Mouse (Mus musculus): ENCODE measurements at regions not wholly inside any gene's neighbourhood (a gene's known extent, or its start where the extent isn't known, plus 50 kb on each side); places are given as distances from the start of the nearest gene placed in this dataset.
A peak's percentile ranks its signal among the peaks of the same experiment; 100 is the strongest.

DNA sequence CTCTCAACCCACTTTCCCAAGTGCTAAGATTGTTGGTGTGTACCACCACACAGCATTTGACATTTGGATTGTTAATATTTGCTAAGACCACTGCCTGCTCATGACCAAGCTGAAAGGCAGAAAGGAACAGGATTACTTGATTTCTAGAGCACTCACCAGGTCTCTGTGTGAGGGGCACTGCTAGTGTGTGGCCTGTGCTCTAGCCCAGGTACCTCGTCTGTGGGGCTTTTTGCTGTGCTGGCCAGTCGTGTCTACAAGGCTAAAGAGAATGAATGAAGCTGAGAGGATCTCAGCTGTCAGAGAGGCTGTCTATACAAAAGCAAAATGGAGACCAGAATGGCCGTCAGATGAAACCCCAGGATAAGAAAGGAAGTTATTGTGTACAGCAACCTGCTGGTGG is 95.0 kb downstream of the Tmco5 start:
- no peak overlapping the region for H3K4me2 ChIP-seq (replicated peaks)
- no peak for ATAC-seq (ENCODE audit: insufficient number of reproducible peaks, insufficient read depth, low FRiP score, low TSS enrichment)
- no peaks in the 10 kb centered on the region for H3K36me3 ChIP-seq
- H3K27me3 ChIP-seq, result no peaks in the 10 kb centered on the region
- H3K9ac ChIP-seq, result no peak overlapping the region
- WGBS, result 30% methylated on average over 3 of the region's 3 CpGs
- peaks cover 58% of the 10 kb centered on the region for H3K4me1 ChIP-seq
- no peak overlapping the region for H3K4me3 ChIP-seq
- H3K9me3 ChIP-seq, result no peaks in the 10 kb centered on the region
- H3K27ac ChIP-seq, result no peak overlapping the region; the same call in 1 of the 2 replicates

DNA sequence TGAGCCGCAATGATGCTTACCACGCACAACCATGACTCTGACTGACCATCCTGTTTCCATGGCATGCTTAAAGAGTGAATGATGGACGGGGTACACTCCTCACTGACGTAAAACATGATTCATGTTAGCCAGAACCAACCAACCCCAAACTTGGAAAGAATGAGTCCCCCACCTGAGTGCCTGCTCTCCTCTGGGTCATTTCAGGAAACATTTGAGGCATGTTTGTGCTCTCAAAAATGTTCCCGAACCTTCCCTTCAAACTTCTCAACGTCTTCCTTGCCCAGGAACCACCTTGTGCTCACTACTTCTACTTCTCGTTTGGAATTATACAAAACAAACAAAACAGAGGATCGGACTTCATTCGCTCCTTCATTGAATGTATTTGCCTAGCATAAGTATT is 95.7 kb downstream of the Tmco5 start:
- Histone ChIP-seq H3K9me3 (no peaks in the 10 kb centered on the region), H3K27ac (peak overlapping the region; percentile 98; the same call in 1 of the 2 replicates), H3K9ac (no peak overlapping the region), H3K4me1 (peaks cover 63% of the 10 kb centered on the region), H3K4me2 (replicated peaks) (no peak overlapping the region), H3K4me3 (no peak overlapping the region), H3K27me3 (no peaks in the 10 kb centered on the region), H3K36me3 (no peaks in the 10 kb centered on the region)
- ATAC-seq (ENCODE audit: insufficient number of reproducible peaks, insufficient read depth, low FRiP score, low TSS enrichment), result no peak
- 73% methylated on average over 9 of the region's 9 CpGs for WGBS

DNA sequence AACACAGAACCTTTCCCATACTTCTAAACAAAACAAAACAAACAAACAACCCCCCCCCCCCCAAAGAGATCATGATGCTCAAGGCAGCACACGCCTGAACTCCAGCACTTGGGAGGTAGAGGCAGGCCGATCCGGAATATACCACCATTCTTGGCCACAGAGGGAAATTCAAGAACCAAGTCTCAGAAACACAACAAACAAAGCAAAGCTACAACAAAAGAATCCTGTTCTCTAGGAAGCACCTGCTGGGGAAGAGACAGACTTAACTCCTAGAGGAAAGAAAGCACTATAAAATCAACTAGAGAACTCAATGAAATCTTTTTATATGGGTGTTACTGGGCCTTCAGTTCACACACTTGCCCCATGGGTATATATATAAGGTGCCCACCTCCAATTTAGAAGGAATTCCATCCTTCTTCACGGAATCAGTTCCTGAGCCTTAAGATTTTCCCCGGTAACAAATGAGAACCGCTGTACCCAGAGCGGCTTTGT is 96.1 kb downstream of the Tmco5 start:
- Histone ChIP-seq H3K27ac (peak overlapping the region; percentile 98), H3K9ac (no peak overlapping the region), H3K4me2 (replicated peaks) (peak overlapping the region; percentile 76), H3K27me3 (no peaks in the 10 kb centered on the region), H3K36me3 (no peaks in the 10 kb centered on the region), H3K4me1 (peaks cover 68% of the 10 kb centered on the region), H3K4me3 (0 out of 2 replicates have a peak overlapping the region, but pooled peaks have one; percentile 42), H3K9me3 (no peaks in the 10 kb centered on the region)
- WGBS, result 14% methylated on average over 7 of the region's 7 CpGs
- ATAC-seq (ENCODE audit: insufficient number of reproducible peaks, insufficient read depth, low FRiP score, low TSS enrichment), result no peak

DNA sequence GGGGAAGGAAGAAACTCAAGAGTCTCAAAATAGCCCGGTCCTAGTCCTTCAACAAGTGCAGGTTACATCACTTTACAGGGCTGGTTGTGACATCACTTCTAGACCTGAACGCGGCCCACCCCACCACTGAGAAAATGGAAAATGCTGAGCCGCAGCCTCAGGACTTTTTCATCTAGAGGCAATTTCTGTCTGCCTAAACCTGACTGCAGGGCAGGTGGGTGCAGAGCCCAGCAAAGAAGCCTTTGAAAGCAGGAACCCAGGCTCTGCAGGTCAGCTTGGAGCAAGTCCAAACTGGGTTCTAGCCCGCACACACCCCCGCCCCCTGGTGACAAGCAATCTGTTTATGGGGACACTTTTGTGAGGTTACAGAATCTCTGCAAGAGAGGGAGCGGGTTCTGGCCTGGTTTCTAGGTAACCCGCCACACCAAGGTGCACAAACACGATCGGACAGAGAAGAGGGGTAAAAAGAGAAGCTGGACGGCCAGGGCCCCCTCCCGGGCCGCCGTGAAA is 96.7 kb downstream of the Tmco5 start:
- Histone ChIP-seq H3K4me2 (replicated peaks) (peak overlapping the region; percentile 76), H3K27me3 (no peaks in the 10 kb centered on the region), H3K4me1 (peaks cover 71% of the 10 kb centered on the region), H3K9me3 (no peaks in the 10 kb centered on the region), H3K4me3 (peak overlapping the region; percentile 42), H3K27ac (peak overlapping the region; percentile 98), H3K9ac (peak overlapping the region; percentile 74), H3K36me3 (no peaks in the 10 kb centered on the region)
- 2% methylated on average over 14 of the region's 14 CpGs for WGBS
- ATAC-seq (ENCODE audit: insufficient number of reproducible peaks, insufficient read depth, low FRiP score, low TSS enrichment), result 0 out of 2 replicates have a peak, but pooled peaks have one; percentile 1

DNA sequence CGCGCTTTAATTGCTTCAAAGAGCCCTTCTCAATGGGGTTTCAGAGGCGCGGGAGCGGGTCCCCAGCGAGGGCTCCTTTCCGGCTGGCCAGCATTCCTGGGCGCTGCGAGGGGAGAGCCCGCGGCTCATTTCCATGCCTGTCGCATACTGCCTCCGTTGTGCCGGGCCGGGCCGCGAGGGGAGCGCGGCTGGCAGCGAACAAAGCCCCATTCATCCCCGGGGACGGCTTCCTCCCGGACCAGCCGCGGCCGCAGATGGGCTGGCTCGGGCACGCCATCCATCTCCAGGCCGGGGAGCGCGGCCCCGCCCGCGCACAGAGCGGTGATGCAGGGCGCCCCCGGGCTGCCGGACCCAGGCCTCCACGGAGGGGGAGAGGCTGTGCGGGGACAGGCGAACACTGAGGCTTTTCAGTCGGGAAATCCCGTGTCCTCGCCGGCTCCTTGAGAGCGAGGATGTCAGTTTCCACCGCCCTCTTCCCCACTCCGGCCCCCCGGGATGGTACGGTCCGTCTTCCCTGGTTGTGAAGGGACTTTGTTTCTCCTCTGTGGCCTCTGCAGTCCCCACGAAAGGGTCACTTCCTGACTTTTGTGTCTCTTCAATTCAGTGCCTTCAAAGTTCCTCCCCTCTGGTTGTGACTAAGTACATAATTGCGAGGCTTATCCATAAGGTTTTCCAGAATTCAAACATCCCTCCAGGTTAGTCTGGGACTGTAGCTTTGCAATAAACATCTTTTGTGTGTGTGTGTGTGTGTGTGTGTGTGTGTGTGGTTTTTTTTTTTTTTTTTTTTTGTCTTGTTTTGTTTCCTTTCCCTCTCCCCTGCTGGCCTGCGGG is 97.3 kb downstream of the Tmco5 start:
- no peaks in the 10 kb centered on the region for H3K9me3 ChIP-seq
- H3K27ac ChIP-seq, result peak overlapping the region; percentile 98
- peak overlapping the region; percentile 42 for H3K4me3 ChIP-seq
- WGBS, result under 1% methylated on average over 48 of the region's 54 CpGs
- peak overlapping the region; percentile 76 for H3K4me2 ChIP-seq (replicated peaks)
- no peaks in the 10 kb centered on the region for H3K36me3 ChIP-seq
- peaks cover 75% of the 10 kb centered on the region for H3K4me1 ChIP-seq
- H3K9ac ChIP-seq, result peak overlapping the region; percentile 74
- no peaks in the 10 kb centered on the region for H3K27me3 ChIP-seq
- peak; percentile 87 for ATAC-seq (ENCODE audit: insufficient number of reproducible peaks, insufficient read depth, low FRiP score, low TSS enrichment)

DNA sequence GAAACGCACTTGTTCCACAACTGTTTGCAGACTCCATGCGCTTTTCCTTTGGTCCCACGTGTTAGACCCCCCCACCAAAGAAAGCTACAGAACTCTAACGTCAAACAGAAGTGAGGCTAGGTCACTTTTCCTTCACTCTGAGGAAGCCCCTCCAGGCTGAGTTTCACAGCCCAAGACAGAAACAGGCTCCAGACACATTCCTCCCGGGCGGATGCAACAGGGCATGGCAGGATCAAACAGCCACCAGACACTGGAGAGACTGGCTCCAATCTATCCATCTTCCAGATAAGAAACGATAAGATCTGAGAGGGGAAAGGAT is 97.9 kb downstream of the Tmco5 start:
- Histone ChIP-seq H3K36me3 (no peaks in the 10 kb centered on the region), H3K4me1 (peaks cover 72% of the 10 kb centered on the region), H3K27ac (peak overlapping the region; percentile 98), H3K9me3 (no peaks in the 10 kb centered on the region), H3K4me2 (replicated peaks) (peak overlapping the region; percentile 76), H3K4me3 (peak overlapping the region; percentile 42; the same call in 1 of the 2 replicates), H3K27me3 (no peaks in the 10 kb centered on the region), H3K9ac (no peak overlapping the region)
- no peak for ATAC-seq (ENCODE audit: insufficient number of reproducible peaks, insufficient read depth, low FRiP score, low TSS enrichment)
- 0% methylated on average over 7 of the region's 7 CpGs for WGBS

DNA sequence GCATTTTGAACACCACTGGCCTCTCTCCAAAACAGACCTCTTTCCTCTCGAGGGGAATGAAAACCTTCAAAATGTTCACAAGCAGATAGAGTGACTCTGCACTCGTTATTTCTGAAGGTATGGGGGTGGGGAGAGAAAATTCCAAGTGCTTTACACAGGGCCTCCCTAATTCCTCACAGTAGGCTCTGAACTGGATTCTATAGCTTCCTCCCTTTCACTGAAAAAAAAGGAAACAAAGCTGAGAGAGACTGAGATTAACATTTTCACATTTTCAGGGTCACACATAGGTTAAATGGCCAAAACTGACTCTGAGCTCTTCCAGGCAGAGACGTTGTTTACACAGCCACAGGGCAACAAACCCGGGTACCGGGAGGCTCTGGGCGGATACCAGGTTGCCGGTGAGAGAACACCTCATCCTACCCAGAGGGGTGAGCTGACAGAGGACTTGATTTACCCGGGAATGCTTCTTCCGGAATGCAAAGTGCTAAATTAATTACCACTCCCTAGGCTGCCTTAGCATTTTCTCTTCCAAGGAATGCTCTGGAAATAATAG is 98.5 kb downstream of the Tmco5 start:
- no peaks in the 10 kb centered on the region for H3K27me3 ChIP-seq

DNA sequence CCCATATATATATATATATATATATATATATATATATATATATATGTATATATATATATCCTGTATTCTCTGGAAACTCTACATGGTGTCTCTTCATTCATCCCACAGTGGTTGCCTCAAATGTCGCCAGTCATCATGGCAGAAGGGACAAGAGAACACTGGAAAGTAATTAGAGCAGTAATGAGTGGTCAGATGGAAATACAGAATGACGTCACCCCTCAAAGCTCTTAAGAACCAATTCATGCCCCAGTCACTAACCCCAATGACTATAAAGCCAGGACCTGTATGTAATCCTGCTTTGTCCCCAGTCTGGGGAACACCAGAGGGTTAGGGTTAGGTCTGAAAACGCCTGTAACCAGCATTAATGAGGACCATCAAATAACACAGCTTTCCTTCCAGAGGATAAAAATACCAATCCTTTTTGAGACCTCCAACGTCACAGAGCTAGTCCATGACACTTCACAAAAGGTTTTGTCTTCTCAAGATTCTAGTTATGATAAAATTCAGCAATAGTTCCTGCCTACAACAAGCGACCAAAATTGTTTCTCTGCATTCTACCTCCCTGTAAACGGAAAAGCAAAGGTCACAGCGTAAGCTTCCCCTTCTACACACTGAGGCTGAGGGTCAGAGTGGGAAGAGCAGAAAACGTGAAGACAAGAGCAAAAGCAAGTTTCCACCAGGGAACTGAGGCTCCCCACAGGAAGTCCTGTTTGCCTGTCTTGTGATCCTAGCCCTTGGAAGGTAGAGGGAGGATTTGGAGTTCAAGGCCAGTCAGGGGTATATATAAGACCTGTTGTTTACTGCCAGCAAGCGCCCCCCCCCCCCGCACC is 99.5 kb downstream of the Tmco5 start:
- Histone ChIP-seq H3K4me1 (peaks cover 56% of the 10 kb centered on the region), H3K27me3 (no peaks in the 10 kb centered on the region), H3K27ac (0 out of 2 replicates have a peak overlapping the region, but pooled peaks have one; percentile 25), H3K36me3 (no peaks in the 10 kb centered on the region), H3K9me3 (no peaks in the 10 kb centered on the region), H3K4me2 (replicated peaks) (no peak overlapping the region), H3K4me3 (no peak overlapping the region), H3K9ac (no peak overlapping the region)
- WGBS, result 50% methylated on average over 10 of the region's 10 CpGs
- no peak for ATAC-seq (ENCODE audit: insufficient number of reproducible peaks, insufficient read depth, low FRiP score, low TSS enrichment)

More for the DNA sequence above, 98.5 kb downstream of the Tmco5 start:
- Histone ChIP-seq H3K4me3 (no peak overlapping the region), H3K9ac (no peak overlapping the region), H3K36me3 (no peaks in the 10 kb centered on the region), H3K4me2 (replicated peaks) (no peak overlapping the region), H3K4me1 (peaks cover 65% of the 10 kb centered on the region), H3K27ac (peak overlapping the region; percentile 98), H3K9me3 (no peaks in the 10 kb centered on the region)
- WGBS, result 2% methylated on average over 9 of the region's 9 CpGs
- ATAC-seq (ENCODE audit: insufficient number of reproducible peaks, insufficient read depth, low FRiP score, low TSS enrichment), result no peak

DNA sequence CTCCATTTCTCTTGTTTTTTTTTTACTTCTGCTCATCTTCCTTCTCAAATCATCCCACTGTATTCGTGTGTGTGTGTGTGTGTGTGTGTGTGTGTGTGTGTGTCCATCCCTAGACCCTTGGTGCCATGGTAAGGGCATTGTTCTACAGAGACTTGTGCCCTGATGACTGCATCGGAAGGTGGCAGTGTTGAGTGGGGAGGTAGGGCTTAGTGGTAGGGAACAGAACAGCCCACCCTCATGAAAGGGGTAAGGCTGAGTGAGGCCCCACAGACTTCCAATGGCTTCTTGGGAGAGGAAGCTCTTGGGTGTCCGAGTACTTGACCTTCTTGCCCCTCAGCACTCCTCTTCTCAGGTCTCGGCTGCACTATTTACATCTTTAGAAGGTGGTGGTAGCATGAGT is 100.3 kb downstream of the Tmco5 start:
- Histone ChIP-seq H3K36me3 (no peaks in the 10 kb centered on the region), H3K4me2 (replicated peaks) (no peak overlapping the region), H3K4me1 (peaks cover 48% of the 10 kb centered on the region), H3K27ac (0 out of 2 replicates have a peak overlapping the region, but pooled peaks have one; percentile 25), H3K9ac (no peak overlapping the region), H3K27me3 (no peaks in the 10 kb centered on the region), H3K4me3 (no peak overlapping the region), H3K9me3 (no peaks in the 10 kb centered on the region)
- ATAC-seq (ENCODE audit: insufficient number of reproducible peaks, insufficient read depth, low FRiP score, low TSS enrichment), result no peak
- WGBS, result 55% methylated on average over 4 of the region's 4 CpGs

DNA sequence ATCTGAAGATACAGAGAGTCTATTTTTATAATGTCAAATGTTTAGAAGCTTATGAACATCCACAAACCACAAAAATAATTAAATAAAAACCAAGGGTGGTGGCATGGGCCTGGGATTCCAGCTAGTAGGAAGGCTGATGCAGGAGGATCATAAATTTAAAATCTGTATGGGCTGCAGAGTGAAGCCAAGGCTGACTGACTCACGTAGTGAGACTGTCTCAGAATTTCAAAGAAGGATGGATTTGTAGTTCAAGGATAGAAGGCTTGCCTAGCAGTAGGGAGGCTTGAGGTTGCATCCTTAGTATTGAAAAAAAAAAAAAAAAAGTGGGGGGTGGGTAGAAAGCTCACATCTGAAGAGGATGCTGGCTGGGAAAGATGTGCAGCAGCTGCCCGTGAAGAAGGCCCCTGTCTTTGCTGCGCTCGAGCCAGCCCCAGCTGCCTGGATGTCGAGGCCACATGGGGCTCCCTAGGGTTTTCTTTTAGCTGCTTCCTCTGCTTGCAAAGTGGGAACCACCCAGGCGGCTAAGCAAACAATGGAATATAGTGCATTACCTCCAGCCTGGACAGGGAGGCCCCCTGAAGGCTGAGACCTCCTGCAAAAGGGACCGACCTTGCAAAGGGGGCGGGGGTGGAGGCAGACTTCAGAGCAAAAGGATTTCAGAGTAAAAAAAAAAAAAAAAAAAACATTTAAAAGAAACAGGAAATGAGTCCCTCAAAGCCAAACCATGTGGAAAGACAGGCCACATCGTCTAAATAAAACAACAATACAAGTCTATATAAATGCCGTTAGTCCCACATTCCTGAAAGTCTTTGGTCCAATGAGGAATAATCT is 101.3 kb downstream of the Tmco5 start:
- H3K36me3 ChIP-seq, result no peaks in the 10 kb centered on the region
- WGBS, result 6% methylated on average over 10 of the region's 10 CpGs
- no peak overlapping the region for H3K4me3 ChIP-seq
- H3K9me3 ChIP-seq, result no peaks in the 10 kb centered on the region
- ATAC-seq (ENCODE audit: insufficient number of reproducible peaks, insufficient read depth, low FRiP score, low TSS enrichment), result no peak
- H3K27ac ChIP-seq, result peak overlapping the region; percentile 69
- no peak overlapping the region for H3K4me2 ChIP-seq (replicated peaks)
- H3K9ac ChIP-seq, result no peak overlapping the region
- H3K27me3 ChIP-seq, result no peaks in the 10 kb centered on the region
- H3K4me1 ChIP-seq, result peaks cover 41% of the 10 kb centered on the region

DNA sequence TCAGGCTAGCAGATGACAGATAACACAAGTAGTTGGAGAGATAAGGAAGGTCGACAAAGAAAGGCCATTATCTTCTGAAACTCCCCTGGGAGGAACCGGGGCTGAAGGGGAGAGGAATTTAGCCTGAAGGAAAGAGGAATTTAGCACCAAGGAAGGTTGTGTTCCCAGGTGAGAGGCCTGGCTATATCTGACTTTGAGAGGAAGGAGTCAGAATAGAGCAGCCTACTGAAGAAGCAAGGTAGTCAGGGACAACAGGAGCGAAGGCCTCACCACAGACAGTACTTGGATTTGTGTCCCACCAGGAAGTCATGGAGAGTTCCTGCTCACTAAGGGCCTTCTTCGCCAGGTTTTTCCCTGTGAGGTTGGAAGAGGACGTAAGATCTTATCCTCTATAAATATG is 102.2 kb downstream of the Tmco5 start:
- 49% methylated on average over 5 of the region's 5 CpGs for WGBS
- H3K9me3 ChIP-seq, result no peaks in the 10 kb centered on the region
- ATAC-seq (ENCODE audit: insufficient number of reproducible peaks, insufficient read depth, low FRiP score, low TSS enrichment), result no peak
- H3K4me3 ChIP-seq, result no peak overlapping the region
- no peak overlapping the region for H3K4me2 ChIP-seq (replicated peaks)
- H3K9ac ChIP-seq, result no peak overlapping the region
- H3K4me1 ChIP-seq, result peaks cover 34% of the 10 kb centered on the region
- no peaks in the 10 kb centered on the region for H3K36me3 ChIP-seq
- no peak overlapping the region for H3K27ac ChIP-seq
- H3K27me3 ChIP-seq, result no peaks in the 10 kb centered on the region

All from embryonic facial prominence, embryonic 12.5 days (tissue).